Mouse (Mus musculus): ENCODE measurements around the gene Gm9513.

The Gm9513 gene

GRCm38 (mm10) chr9:36475338-36475737 is at the start of gene Gm9513:
TSS of gene Gm9513 (plus strand) at chr9:36475638.
- no peak for DNase-seq (ENCODE audit: low read depth, low spot score)

DNA sequence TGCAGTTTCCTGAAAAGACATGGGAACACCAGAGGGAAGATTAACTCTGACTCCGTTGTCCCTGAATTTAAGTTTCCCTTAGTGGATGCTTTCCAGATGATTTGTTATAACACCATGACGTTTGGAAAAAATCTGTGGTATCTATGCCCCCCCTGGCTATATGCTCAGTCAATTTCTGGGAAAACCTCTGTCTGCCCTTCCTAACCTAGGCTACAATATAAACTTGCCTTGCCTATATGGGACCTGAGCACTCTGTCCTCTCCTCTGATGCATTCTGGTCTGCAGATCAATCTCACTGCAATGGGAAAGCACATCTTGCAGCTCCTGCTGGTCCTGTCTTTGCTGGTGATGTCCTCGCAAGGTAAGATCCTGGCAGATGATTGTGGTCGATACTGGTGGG is 43.9 kb upstream of the Gm9513 start, which contains the start of gene Gm7257:
Gm7257 (plus strand) TSS at position 301 of the 400 bp plus-strand sequence.
- no peak for DNase-seq (ENCODE audit: low read depth, low spot score)

- no peak for DNase-seq (ENCODE audit: low read depth, low spot score)
Observed at GRCm38 (mm10) chr9:36435051-36435764, 40.2 kb upstream of the Gm9513 start.

GRCm38 (mm10) chr9:36494501-36495220 is 19.2 kb downstream of the Gm9513 start:
- DNase-seq (ENCODE audit: low read depth, low spot score): no peak

- no peak for DNase-seq (ENCODE audit: low read depth, low spot score)
Observed at GRCm38 (mm10) chr9:36495824-36496223, 20.4 kb downstream of the Gm9513 start.

- no peak for DNase-seq (ENCODE audit: low read depth, low spot score)
Observed at GRCm38 (mm10) chr9:36504211-36504610, 28.8 kb downstream of the Gm9513 start.
